Mouse (Mus musculus): ENCODE measurements around the gene Ptpn1. TPM values are rescaled to one million over a fixed set of nuclear protein-coding genes. Genes with fewer than 3 reads are reported as not detected.

Ptpn1 gene
- polyA plus RNA-seq, 1 experiment from 2014 or later = 66.3 TPM

DNA sequence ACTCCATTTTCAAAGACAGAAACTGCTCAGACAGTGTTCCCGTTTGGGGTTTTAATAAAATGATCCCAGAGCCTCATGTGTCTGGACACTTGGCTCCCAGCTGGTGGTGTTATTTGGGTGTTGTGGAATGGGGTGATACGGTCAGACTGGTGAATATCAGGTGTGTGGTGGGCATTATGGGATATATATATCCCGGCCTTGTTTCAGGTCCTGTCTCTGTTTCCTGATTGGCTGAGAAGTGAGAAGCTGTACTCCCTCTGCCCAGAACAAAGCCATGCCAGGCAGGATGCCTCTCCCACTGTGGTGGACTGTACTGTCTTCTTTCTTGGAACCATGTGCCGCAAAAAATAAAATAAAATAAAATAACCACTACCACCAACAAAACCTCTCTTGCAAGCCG is 7.8 kb upstream of the Ptpn1 start:
- WGBS = 85% methylated on average over 5 of the region's 5 CpGs
- no peak overlapping the region for H3K27ac ChIP-seq
- no peak overlapping the region for H3K9ac ChIP-seq
- H3K4me1 ChIP-seq = no peaks in the 10 kb centered on the region
- H3K36me3 ChIP-seq = no peaks in the 10 kb centered on the region
- no peaks in the 10 kb centered on the region for H3K9me3 ChIP-seq
- H3K27me3 ChIP-seq = no peaks in the 10 kb centered on the region
- H3K4me3 ChIP-seq = no peak overlapping the region
- no peak overlapping the region for H3K4me2 ChIP-seq
- ATAC-seq (ENCODE audit: insufficient number of reproducible peaks, insufficient read depth, low FRiP score, low TSS enrichment, low read depth) = no peak

DNA sequence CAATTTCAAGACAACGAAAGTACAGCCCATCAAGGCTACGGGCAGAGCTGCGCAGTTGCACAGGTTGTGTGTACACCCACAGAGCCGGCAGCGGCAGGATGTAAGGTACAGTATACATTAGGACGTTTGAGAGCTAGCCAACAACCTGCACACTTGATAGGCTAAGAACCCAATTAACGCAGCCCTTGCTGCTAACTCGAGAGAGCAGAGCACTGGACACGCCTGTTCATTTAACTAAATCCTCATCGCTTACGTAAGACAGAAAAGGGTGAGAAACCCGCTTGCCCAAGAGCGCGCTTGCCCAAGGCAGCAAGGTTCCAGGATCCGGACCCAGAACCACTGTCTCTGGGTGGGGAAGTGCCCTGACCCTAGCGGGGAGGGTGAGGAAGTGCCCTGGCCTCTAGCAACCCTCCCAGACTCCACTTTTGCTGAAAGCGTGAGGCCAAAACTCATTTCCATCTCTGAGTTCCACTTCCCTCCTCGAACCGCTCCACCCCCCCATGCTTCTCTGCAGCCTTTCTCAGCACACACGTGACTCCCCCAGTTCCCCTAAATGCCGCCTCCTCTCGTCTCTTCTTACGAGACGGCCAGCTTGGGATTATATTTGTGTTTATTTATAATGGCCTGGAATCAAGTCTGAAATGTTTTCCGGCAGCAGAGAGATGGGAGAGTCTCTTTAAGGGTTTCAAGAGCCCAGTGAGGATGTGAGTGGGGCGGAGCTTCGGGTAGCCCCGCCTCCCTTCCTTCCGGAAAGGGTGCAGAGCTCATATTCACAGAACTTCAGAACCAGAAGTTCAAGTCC is 6.9 kb upstream of the Ptpn1 start:
- 3% methylated on average over 29 of the region's 29 CpGs for WGBS
- H3K4me3 ChIP-seq = peak overlapping the region; percentile 47
- no peaks in the 10 kb centered on the region for H3K9me3 ChIP-seq
- H3K9ac ChIP-seq = peak overlapping the region; percentile 72
- H3K36me3 ChIP-seq = no peaks in the 10 kb centered on the region
- H3K4me2 ChIP-seq = peak overlapping the region; percentile 86
- peak overlapping the region; percentile 90 for H3K27ac ChIP-seq
- no peaks in the 10 kb centered on the region for H3K27me3 ChIP-seq
- no peaks in the 10 kb centered on the region for H3K4me1 ChIP-seq
- peak; percentile 53; the same call in 1 of the 2 replicates for ATAC-seq (ENCODE audit: insufficient number of reproducible peaks, insufficient read depth, low FRiP score, low TSS enrichment, low read depth)

GRCm38 (mm10) chr2:167925841-167926800 is 5.7 kb upstream of the Ptpn1 start:
- Histone ChIP-seq H3K36me3 (no peaks in the 10 kb centered on the region), H3K9ac (no peak overlapping the region), H3K4me2 (no peak overlapping the region), H3K27ac (no peak overlapping the region), H3K4me3 (no peak overlapping the region), H3K4me1 (peaks cover under 1% of the 10 kb centered on the region), H3K9me3 (no peaks in the 10 kb centered on the region), H3K27me3 (no peaks in the 10 kb centered on the region)
- WGBS = 81% methylated on average over 11 of the region's 11 CpGs
- ATAC-seq (ENCODE audit: insufficient number of reproducible peaks, insufficient read depth, low FRiP score, low TSS enrichment, low read depth) = no peak

- Histone ChIP-seq H3K27me3 (no peaks in the 10 kb centered on the region), H3K4me3 (no peak overlapping the region), H3K4me1 (peaks cover 11% of the 10 kb centered on the region), H3K4me2 (no peak overlapping the region), H3K27ac (no peak overlapping the region), H3K36me3 (no peaks in the 10 kb centered on the region), H3K9ac (no peak overlapping the region), H3K9me3 (no peaks in the 10 kb centered on the region)
- ATAC-seq (ENCODE audit: insufficient number of reproducible peaks, insufficient read depth, low FRiP score, low TSS enrichment, low read depth) = no peak
- 68% methylated on average over 4 of the region's 4 CpGs for WGBS
Observed at GRCm38 (mm10) chr2:167928002-167928526, 3.8 kb upstream of the Ptpn1 start.

- Histone ChIP-seq H3K9ac (no peak overlapping the region), H3K36me3 (no peaks in the 10 kb centered on the region), H3K9me3 (no peaks in the 10 kb centered on the region), H3K27ac (no peak overlapping the region), H3K4me1 (peaks cover 20% of the 10 kb centered on the region), H3K4me2 (no peak overlapping the region), H3K4me3 (no peak overlapping the region), H3K27me3 (no peaks in the 10 kb centered on the region)
- ATAC-seq (ENCODE audit: insufficient number of reproducible peaks, insufficient read depth, low FRiP score, low TSS enrichment, low read depth) = no peak
- 81% methylated on average over 3 of the region's 3 CpGs for WGBS
Observed at GRCm38 (mm10) chr2:167928972-167929371, 2.9 kb upstream of the Ptpn1 start.

- H3K9me3 ChIP-seq = no peaks in the 10 kb centered on the region
- 82% methylated on average over 3 of the region's 3 CpGs for WGBS
- peak overlapping the region; percentile 58; the same call in 1 of the 2 replicates for H3K27ac ChIP-seq
- peaks cover 34% of the 10 kb centered on the region for H3K4me1 ChIP-seq
- no peaks in the 10 kb centered on the region for H3K36me3 ChIP-seq
- H3K9ac ChIP-seq = peak overlapping the region; percentile 92; the same call in 1 of the 2 replicates
- no peaks in the 10 kb centered on the region for H3K27me3 ChIP-seq
- ATAC-seq (ENCODE audit: insufficient number of reproducible peaks, insufficient read depth, low FRiP score, low TSS enrichment, low read depth) = no peak
- peak overlapping the region; percentile 91; the same call in 1 of the 2 replicates for H3K4me3 ChIP-seq
- peak overlapping the region; percentile 92 for H3K4me2 ChIP-seq
Observed at GRCm38 (mm10) chr2:167930975-167931374, 882 bp upstream of the Ptpn1 start.

DNA sequence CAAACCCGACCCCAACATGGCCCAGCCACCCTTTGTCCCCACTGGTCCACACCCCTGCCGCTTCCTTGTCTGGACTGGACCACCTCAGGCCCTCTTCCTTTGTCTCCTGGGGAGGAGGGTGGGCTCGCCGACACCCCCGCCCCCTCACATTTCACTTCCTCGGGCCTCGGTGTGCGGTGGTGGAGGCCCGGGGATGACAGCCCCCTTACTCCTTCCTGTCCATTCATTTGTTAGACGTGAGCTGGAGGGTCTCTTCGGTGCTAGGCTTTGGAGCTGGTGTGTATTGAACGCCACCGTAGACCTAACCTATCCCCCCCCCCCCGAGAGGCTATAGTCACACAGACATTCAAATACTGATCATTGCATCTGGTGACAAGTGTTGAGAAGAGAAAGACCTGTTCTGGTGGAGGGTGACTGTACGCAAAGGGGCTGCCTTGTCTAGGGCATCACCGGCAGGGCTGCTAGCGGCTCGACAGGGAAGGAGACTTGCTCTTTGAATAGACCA is 922 bp downstream of the Ptpn1 start:
- Histone ChIP-seq H3K36me3 (no peaks in the 10 kb centered on the region), H3K4me2 (peak overlapping the region; percentile 92), H3K4me3 (peak overlapping the region; percentile 91), H3K9ac (peak overlapping the region; percentile 92), H3K4me1 (peaks cover 34% of the 10 kb centered on the region), H3K27ac (peak overlapping the region; percentile 58), H3K9me3 (no peaks in the 10 kb centered on the region), H3K27me3 (no peaks in the 10 kb centered on the region)
- under 1% methylated on average over 18 of the region's 18 CpGs for WGBS
- peak; percentile 7; the same call in 1 of the 2 replicates for ATAC-seq (ENCODE audit: insufficient number of reproducible peaks, insufficient read depth, low FRiP score, low TSS enrichment, low read depth)

DNA sequence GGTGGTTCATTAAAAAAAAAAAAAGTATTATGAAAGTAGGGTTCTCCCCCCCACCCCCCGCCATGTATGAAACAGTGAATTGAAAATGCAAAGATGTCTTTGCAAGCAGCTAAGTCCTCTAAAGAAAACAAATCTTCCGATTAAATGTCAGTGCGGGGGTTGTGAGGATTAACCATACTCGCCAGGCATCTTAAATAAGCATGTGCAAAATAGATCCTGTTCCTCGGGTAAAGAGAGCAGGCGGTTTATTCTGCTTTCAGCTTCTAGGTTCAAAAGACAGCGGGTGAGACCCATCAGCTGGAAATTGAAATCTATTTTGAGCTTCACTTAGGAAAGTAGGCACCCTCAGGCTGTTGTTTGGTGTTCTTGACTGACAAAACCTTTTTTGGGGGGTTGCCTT is 1.5 kb downstream of the Ptpn1 start:
- H3K27me3 ChIP-seq = no peaks in the 10 kb centered on the region
- WGBS = 22% methylated on average over 7 of the region's 7 CpGs

GRCm38 (mm10) chr2:167935956-167936355 is 4.1 kb downstream of the Ptpn1 start:
- H3K9me3 ChIP-seq = no peaks in the 10 kb centered on the region
- H3K36me3 ChIP-seq = no peaks in the 10 kb centered on the region
- no peak overlapping the region for H3K9ac ChIP-seq
- 81% methylated on average over 3 of the region's 3 CpGs for WGBS
- peaks cover 58% of the 10 kb centered on the region for H3K4me1 ChIP-seq
- no peak overlapping the region for H3K4me2 ChIP-seq
- no peaks in the 10 kb centered on the region for H3K27me3 ChIP-seq
- ATAC-seq (ENCODE audit: insufficient number of reproducible peaks, insufficient read depth, low FRiP score, low TSS enrichment, low read depth) = no peak
- H3K4me3 ChIP-seq = no peak overlapping the region
- H3K27ac ChIP-seq = no peak overlapping the region

More for the DNA sequence above, 1.5 kb downstream of the Ptpn1 start:
- Histone ChIP-seq H3K4me1 (peaks cover 34% of the 10 kb centered on the region), H3K9me3 (no peaks in the 10 kb centered on the region), H3K27ac (no peak overlapping the region), H3K9ac (peak overlapping the region; percentile 92), H3K4me3 (peak overlapping the region; percentile 91), H3K4me2 (peak overlapping the region; percentile 92), H3K36me3 (no peaks in the 10 kb centered on the region)
- ATAC-seq (ENCODE audit: insufficient number of reproducible peaks, insufficient read depth, low FRiP score, low TSS enrichment, low read depth) = no peak

GRCm38 (mm10) chr2:167938786-167939185 is 6.9 kb downstream of the Ptpn1 start:
- H3K4me3 ChIP-seq = no peak overlapping the region
- no peak overlapping the region for H3K9ac ChIP-seq
- WGBS = 73% methylated on average over 3 of the region's 3 CpGs
- no peak for ATAC-seq (ENCODE audit: insufficient number of reproducible peaks, insufficient read depth, low FRiP score, low TSS enrichment, low read depth)
- H3K9me3 ChIP-seq = no peaks in the 10 kb centered on the region
- H3K4me2 ChIP-seq = no peak overlapping the region
- no peaks in the 10 kb centered on the region for H3K36me3 ChIP-seq
- H3K27ac ChIP-seq = no peak overlapping the region
- no peaks in the 10 kb centered on the region for H3K27me3 ChIP-seq
- peaks cover 67% of the 10 kb centered on the region for H3K4me1 ChIP-seq

GRCm38 (mm10) chr2:167939204-167939603 is 7.3 kb downstream of the Ptpn1 start:
- Histone ChIP-seq H3K9ac (no peak overlapping the region), H3K9me3 (no peaks in the 10 kb centered on the region), H3K27me3 (no peaks in the 10 kb centered on the region), H3K4me3 (no peak overlapping the region), H3K4me2 (no peak overlapping the region), H3K27ac (no peak overlapping the region), H3K36me3 (no peaks in the 10 kb centered on the region), H3K4me1 (peaks cover 63% of the 10 kb centered on the region)
- 46% methylated on average over 4 of the region's 4 CpGs for WGBS
- ATAC-seq (ENCODE audit: insufficient number of reproducible peaks, insufficient read depth, low FRiP score, low TSS enrichment, low read depth) = no peak
